Mouse (Mus musculus) 416B (cell line): ENCODE measurements around the gene Fam102b.
A peak's percentile ranks its signal among the peaks of the same experiment; 100 is the strongest.

Source experiments
- DNase-seq: peaks from one replicate; pipeline ENCODE4 v3.0.0; 2011; ENCODE audit warnings: low read depth

The Fam102b gene

DNA sequence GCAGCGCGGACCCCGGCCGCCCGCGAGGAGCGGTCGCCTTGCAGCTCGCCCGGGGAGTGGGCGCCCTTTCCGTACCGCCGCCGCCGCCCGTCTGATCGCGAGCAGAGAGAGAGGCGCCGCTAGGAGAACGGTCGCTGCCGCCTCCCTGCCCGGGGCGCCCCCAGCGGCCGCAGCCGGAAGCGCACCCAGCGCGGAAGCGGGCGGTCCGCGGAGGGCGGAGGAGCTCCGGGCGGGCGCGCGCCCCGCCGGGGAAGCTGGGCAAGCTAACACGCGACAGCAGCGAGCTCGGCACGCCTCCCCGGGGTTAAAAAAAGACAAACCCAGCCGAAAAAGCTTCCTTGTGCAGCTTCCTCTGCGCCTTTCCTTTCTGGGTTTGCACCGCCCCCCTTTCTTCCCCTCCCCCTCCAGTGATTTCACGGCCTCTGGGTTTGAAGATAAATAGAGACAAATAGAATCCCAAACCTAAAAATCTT lies at the start of gene Fam102b:
TSS of gene Fam102b (minus strand) at position 93 of the 473 bp plus-strand sequence.
- peak; percentile 93 for DNase-seq

DNA sequence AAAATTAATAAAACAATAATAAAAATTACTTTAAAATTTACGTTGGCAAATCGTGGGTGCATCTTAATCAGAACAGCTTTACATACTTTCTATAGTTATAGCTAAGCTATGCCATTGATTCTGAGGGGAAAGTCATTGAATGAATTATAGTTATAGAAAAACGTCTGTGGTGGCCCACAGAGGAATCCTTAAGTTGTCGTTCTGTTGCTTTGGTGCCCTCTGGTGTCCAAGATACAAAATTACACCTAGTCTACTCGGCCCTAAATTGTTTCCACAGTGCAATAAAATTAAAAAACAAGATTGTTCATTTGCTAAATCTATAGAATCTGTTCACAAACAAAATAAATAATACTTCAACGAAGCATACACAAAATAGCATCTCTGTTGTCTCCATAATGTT lies 35.6 kb upstream of the Fam102b start:
- peak; percentile 78 for DNase-seq

DNA sequence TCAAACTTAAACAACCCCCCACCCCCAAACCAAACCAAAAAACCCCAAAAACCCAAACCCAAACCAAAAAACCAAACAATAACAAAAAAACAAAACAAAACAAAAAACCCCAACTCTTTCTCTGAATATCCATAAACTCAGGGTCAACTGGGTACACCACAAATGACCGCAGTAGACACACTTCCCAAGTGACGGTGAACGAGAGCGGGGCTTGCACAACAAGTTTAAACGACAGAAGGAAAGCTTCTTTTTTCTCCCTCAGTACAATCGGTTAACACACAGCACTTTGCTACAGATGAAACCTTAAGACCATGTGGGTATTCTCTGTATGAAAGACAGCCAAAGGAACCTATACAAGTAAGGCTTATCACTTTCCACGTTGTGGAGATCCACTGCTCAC lies 35.0 kb upstream of the Fam102b start:
- DNase-seq: peak; percentile 48

DNA sequence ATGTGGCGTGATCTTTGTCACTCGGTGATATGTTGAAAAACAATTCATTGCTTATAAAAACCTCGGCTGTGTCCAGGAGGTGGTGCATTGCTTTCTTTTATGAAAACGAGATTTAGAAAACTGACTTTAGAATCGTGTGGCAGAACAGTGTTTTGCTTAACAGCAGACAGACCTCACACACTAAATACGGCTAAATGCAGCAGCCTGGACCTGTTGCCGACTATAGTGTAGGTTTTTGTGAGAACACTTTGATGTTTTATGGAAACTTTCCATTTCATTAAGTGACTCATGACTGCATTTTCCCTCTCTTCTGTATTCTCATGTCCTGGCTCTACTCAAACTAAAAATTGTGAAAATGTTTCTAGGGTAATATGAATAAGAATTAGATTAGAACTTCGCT lies 32.5 kb upstream of the Fam102b start:
- DNase-seq: no peak

DNA sequence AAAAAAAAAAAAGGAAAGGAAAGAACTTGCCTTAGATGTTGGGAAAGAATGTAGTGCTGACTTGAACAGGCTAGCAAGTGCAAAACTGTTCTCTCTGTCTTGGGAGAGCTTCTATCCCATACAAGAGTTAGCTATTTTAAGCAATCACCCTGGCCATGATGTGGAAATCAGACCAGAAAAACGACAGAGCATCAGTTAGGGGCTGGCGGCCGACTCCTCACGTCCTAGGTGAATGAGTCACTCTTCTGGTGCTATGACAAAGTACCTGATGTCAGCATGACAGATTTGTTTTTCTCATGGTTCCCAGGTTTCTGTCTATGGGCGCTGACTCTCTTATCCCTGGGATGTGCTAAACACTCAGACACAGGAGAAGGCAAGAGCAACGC lies 24.5 kb upstream of the Fam102b start:
- DNase-seq: peak; percentile 66

DNA sequence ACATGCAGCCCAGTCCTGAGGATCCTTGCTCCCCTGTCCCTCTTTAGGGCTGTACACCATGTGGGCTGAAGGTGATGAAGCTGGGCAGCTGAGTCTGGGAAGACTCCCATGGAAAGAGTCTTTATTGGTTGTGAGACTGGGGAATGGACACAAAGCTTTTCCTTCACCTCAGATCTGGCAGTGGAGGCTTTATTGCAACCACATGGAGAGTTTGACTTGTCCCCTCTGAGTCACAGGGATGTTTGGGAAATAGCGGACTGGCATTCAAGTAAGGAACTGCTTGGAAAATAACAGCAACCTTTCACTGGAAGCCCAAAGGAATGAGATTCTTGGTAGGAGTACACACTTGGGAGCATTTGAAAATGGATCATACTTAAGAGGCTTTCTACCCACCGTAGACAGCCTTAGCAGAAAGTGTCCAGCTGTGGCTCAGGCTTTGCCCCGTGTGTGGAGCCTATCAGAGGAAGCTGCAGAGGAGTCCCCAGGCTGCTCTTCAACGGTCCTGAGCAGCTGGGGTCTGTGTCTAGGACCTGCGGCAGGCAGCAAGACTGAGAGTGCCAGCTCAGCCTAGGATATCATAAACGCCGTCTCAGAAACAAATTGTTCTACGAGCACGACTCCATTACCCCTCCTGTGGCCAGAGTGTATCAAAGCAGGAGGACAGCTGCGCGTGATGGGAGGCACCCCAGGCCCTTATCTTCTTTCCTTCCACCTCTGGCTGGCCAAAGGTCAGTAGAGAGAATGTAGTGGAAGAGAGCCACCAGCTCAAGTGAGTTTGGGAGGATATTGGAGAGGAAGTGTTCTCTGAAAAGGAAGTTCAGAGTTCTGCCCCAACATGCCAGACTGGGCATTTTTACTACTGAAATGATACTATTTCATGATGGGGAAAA lies 23.9 kb upstream of the Fam102b start:
- DNase-seq: peak; percentile 39

DNA sequence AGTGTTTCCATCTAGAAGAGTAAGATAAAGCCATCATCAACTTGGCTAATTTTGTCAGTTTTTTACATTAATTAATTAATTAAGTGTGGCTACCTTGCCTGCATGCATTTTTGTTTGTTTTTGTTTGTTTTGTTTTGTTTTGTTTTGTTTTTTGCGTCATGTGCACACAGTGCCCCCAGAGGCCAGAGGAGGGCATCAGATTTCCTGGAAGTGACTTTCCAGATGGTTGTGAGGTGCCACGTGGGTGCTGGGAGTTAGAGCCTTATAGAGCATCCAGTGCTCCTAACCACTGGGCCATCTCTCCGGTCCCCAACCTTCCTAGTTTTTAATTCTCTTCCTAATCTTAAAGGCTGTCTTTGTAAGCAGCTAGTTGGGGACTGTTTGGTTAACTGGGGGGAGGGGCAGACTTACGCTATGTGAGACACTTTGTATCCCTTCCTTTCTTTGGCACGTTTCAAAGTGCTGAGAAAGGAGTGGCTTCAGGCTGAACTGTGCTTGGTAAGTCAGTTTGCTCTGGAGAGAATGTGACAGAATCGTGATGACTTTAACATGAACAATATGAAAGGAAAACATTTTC lies 20.4 kb upstream of the Fam102b start:
- DNase-seq: no peak

DNA sequence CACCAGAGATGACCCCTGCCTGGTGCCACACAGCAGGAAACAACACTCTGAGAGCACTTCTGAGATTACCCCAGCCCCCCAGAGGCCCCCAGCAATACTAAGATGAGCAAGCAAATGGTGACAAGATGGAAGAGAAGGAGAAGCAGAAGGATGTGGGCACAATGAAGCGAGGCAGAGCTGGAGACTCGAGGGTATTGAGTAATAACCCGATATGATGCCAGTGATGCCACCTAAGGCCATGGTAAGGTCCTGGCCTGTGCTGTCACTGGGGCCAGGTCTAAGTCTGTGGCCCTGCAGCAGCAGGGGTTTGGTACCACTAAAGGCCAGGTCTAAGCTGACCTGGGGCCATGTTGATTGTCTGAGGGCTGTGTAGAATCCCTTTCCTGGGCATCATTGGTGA lies 19.0 kb upstream of the Fam102b start:
- DNase-seq: no peak

DNA sequence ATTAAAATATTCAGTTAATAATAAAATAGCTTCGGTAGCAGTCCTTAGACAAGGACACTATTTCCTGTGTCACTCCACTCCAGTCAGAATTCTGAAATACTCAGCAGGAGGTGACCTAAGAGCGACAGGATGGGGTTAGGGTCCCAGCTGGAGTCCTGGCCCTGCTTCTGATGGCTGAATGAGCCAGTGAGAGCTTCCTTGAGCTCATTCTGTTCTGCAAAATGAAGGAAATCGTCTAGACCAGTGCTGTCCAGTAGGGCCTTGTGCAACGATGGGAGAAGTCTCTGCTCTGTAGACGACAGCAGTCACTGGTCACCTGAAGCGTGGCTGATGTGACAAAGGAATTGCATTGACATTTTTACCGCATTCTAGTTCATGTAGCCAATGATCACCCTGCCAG lies 16.0 kb upstream of the Fam102b start:
- DNase-seq: no peak

DNA sequence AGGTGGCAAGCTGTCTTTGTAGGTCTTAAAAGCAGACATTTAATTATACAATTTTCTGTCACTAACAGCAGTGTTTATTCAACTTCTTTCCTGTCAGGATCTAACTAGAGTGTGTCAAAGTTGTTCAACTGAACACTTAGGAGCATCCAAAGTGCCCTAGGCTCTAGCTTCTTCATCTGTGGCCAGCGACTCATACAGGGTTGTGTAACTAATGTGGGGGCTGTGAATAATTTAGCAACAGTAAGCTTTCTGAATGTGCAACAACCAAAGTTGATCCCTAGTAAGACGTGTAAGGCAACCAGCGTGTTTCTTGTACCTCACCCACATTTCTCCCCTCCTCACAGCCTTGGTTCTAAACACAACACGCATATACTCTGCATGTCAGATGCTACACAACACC lies 13.5 kb upstream of the Fam102b start:
- DNase-seq: peak; percentile 74

DNA sequence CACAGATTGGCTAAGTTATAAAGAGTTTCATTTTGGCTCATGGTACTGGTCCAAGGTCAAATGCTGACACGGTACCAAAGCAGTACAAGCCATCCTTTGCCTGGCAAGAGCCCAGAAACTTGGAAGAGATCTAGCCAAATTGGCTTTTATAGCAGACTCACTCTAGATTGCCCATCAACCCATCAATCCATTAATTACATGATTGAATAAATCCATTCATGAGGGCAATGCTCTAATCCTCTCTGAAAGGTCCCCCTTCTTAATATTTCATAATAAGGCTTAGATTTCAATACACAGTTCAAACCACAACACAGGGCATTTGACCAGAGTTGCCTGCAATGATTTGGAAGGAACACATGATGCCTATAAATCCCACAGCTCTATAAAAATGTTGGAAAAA lies 7.0 kb upstream of the Fam102b start:
- no peak for DNase-seq

DNA sequence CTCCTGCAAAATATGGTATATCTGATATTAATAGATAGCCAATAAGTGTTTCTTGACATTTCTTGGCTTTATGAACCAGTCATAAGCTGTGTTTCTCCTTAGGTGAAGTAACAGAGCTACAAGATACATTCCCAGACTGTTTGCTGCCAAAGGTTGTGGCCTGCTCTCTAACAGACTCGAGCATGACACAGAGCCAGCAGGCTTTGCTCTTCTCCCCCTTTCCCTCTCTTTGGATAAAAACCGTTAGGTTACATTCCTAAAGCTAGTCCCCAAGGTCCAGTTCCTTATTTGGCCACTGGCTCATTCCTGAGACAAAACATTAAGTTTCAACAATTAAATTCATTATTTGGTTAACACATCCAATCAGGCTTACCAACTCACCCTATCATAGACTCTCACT lies 4.9 kb upstream of the Fam102b start:
- DNase-seq: no peak

DNA sequence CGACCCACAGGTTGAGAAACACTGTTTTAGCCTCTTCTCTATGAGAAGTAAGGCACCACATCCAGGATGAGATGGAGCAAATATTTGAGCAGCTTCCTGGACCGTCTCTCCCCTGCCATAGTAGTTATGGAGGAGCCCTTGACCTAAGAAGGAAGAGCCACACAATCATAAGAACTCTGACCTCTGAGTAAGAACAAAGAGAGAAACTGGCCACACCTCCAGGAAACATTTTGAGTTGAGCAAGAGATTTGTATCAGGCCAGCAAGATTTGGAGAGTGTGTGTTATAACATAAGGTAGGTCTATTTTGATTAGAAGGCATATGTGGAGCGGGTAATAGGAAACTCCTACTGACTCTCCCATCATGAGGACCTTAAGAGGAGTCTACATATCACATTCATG lies 4.2 kb upstream of the Fam102b start:
- peak; percentile 62 for DNase-seq

DNA sequence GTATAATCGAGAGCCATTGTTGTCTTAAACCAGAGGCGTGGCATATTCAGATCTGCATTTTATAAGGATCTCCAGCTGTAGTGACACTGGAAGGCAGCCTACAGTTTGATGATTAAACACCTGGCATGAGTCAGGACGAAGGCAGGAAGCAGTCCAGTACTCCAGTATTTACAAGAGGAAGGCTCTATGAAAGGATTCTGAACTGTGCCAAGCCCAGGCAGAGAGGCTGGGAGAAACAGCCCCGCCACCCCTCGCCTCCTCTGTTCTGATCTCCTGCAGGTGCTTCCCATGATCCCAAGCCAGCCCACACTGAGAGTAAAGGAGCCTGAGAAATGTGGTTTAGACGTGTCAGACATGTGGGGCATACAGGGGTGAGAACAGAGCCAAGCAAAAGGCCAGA lies 3.4 kb upstream of the Fam102b start:
- peak; percentile 61 for DNase-seq

DNA sequence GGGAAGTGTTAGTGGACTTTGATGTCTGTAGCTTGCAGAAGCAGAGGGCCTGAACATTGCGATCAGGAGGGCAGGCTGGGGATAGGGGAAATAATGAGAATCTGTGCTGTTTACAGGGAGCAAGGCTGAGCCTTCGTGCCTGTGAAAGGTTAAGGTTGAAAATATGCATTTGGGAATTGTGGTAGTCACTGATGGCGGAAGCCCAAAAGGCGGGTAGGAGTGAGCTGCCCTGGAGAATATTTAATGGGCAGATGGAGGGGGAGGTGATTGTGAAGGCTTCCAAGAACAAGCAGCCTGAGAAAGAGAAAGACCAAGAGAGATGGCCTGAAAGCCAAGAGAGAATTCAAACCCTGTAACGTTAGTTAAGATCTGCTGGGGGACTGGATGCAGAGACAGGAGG lies 2.3 kb upstream of the Fam102b start:
- no peak for DNase-seq

DNA sequence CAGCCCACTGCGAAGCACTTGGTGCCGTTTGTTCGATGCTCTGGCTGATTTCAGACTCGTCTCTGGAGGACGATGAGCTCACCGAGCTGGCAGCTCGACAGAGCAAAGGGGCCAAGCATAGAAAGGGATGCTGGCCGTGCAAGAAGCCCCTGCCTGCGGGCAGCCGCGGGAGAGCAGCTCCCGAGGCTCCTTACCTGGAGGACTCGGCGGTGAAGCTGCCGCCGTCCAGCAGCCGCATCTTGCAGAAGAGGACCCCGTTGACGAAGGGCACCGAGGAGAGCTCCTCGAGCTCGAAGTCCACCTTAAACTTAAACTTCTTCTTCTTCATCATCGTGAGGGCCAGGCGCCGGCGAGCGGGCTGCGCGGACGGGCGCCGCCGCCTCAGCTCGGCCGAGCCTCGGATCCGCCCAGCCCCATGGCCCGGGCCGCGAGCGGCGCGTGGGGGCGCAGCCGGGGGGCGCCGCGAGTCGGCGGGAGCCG lies 376 bp downstream of the Fam102b start:
- no peak for DNase-seq

DNA sequence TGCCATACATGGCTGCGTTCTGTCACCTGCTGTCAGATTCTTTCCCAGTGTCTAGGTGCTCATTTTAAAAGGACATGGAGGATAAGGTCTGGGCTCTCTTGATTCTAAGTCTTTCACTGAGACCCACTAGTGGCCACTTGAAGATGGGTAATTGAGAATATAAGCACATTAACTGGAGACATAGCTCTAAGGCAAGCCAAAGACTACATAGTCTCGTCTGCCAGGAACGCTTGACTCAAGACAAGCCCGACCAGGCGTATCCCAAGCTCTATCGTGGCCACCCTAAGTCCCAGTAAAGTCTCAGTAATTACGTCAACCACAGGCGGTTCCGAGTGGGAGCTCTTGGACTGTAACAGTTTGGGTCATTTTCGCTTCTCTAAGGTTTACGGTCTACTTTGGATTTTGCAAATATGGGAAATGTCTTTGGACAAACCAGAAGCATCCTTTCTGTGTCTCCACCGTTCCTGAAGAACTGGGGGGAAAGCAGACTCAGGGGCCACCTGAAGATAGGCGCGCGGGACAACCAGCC lies 881 bp downstream of the Fam102b start:
- peak; percentile 79 for DNase-seq

DNA sequence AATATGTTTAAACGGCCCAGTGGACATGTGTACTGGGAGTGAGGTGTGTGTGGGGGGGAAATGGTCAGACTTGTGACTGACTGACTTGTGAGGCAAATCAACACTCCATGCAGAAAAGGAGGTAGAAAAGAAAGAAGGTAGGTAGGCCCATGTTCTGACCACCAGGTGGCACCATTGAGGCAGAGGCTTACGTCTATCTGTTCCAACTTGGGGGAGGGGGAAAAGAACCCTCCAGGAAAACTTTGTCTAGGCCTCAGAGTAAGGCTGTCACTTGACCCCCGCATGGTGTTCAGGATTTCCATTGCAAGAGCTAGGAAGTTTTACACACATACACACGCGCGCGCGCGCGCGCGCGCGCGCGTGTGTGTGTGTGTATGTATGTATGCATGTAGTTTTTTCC lies 1.8 kb downstream of the Fam102b start:
- DNase-seq: peak; percentile 91

DNA sequence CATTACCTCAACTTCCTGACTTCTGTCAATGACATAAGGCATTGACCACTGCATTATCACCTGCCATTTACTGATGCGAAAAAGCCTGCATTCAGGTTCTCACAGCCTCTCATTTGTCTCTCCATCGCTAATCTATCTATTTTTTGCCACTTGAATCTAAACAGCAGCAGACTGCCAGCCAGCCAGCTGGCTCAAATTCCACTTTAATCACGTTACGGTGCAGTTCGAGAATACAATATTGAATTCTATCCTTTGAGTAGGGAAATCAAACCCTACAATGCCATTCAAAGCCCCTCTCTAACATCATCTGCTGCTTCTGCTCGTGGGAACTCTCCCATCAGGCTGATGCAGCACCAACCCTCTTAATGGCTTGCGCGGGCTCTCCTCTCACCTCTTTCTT lies 4.3 kb downstream of the Fam102b start:
- no peak for DNase-seq

DNA sequence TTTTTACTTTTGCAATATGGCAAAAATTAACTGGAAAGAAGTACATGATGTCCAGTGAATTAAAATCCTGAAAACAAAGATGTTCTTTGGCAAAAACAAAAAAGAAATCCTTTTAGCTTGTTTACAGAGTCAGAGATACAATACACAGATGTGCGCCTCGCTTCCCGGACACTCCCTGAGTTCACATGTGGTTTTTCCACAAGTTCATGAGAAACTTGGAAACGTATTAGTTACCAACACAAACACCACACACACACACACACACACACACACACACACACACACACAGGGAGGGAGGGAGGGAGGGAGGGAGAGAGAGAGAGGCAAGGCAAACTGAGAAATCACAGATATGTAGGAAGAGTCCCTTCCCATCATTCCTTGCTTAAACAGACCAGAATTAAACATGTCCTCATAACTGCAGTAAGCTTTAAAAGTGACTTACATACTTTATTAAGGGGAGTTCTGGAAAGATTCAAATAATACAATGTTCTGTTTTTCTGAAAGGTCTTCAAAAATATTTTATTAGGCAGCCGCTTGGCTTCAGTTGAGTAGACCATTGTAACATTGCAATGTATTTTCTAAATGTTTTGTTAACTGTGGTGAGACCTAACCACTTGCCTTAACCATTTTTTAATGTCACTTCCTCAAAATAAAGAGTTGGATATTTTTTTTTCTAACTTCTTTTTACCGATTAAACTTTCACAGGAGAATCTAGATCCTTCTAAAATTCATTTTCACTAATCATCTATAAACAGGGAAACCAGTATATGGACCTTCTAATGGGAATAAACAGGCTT lies 5.5 kb downstream of the Fam102b start:
- peak; percentile 64 for DNase-seq

DNA sequence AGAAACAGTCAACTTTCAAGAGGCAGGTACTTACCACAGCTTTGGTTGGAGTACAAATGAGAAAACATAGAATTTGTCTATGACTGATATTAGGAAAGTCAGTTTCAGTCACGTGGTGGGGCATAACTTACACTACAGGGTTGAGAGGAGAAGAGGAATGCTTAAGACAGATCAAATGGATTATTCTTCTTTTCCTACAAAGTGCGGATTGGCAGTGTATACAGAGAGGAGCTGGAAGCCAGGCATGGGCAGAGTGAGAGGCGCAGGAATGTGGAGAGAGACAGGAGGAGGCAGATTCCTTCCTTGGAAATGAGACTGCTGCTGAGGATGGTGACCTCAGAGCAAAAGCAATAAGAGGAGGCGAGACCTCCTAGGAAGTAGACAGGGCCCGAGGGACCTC lies 9.1 kb downstream of the Fam102b start:
- no peak for DNase-seq

DNA sequence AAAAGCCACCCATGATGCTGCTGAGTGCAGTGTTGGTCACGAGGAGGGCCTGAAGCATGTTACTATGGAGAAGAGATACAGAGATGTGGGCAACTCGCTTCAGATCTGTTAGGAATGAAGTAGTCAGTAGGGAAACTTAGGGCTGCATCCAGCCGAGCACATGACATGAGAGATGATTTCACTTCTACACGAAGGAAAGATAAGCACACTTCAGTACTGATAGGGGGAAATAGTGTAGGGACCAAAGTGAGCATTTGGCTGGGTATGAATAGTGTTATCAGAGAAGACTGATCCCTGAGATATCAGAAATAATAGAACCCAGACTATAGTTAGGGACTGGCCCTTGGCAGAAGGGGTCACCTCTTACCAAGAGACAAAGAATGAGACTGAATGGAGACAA lies 14.8 kb downstream of the Fam102b start:
- DNase-seq: no peak
